Mouse (Mus musculus): ENCODE results near the gene Vmn2r8. TPM values are rescaled to one million over a fixed set of nuclear protein-coding genes. Genes with fewer than 3 reads are reported as not detected.
A peak's percentile ranks its signal among the peaks of the same experiment; 100 is the strongest.
"Not testable (repeated sequence)": the region's sequence is repeated elsewhere in the genome, so short reads cannot be mapped to it uniquely, and the experiment has no call there.

The Vmn2r8 gene
- not detected in 2 replicates for polyA plus RNA-seq (2012; rRNA removed)

- 68% methylated on average over 2 of the region's 2 CpGs for WGBS
- not testable (repeated sequence) for DNase-seq; H3K4me3 ChIP-seq (replicated peaks; ENCODE audit: extremely low read depth, low read depth, low read length)
Observed at GRCm38 (mm10) chr5:108808750-108809149, at the start of gene Vmn2r8. Gene Vmn2r8, minus strand, starts transcription at chr5:108808850.

DNA sequence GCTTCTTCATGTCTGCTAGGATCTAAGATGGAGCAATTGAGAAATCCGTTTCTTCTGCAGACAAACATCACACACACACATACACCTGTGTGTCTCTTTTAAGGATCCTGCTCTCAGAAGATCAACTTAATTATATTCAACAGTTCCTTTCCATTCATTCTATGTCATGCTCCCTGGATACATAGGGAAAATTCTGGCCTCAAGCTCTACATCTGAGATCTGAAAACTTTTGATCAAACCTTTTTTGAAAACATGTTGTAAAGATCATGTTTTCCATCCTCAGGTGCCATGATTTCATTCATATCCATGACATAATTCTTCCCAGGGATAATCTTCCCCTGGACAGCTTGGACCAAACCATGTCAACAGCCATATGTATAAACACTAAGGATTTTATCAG, 43.9 kb upstream of the Vmn2r8 start, which contains the start of gene Vmn2r9:
Vmn2r9 (minus strand) TSS at position 101 of the 400 bp plus-strand sequence.
- not testable (repeated sequence) for DNase-seq; H3K4me1 ChIP-seq (ENCODE audit: control insufficient read depth, insufficient read depth, low read length); H3K4me3 ChIP-seq (replicated peaks; ENCODE audit: extremely low read depth, low read depth, low read length)
- 48% methylated on average over 1 of the region's 1 CpGs for WGBS

More at GRCm38 (mm10) chr5:108808750-108809149, at the start of gene Vmn2r8:
- H3K4me1 ChIP-seq (ENCODE audit: control insufficient read depth, insufficient read depth, low read length): not testable (repeated sequence)

- WGBS: 23% methylated on average over 1 of the region's 1 CpGs
- peak overlapping the region; percentile 14 for H3K4me3 ChIP-seq (replicated peaks; ENCODE audit: extremely low read depth, low read depth, low read length)
- H3K4me1 ChIP-seq (ENCODE audit: control insufficient read depth, insufficient read depth, low read length): no peaks in the 10 kb centered on the region
- peak; percentile 19 for DNase-seq
- TF ChIP-seq CTCF (IDR thresholded peaks at IDR 0.05; ENCODE audit: insufficient read depth, low read length): no peak
- no peak for TF ChIP-seq POLR2A (IDR thresholded peaks at IDR 0.05; ENCODE audit: borderline replicate concordance, extremely low read depth, low read depth, low read length)
Observed at GRCm38 (mm10) chr5:108849466-108849865, 40.8 kb upstream of the Vmn2r8 start.

- Histone ChIP-seq H3K4me3 (replicated peaks; ENCODE audit: extremely low read depth, low read depth, low read length) (no peak overlapping the region), H3K4me1 (ENCODE audit: control insufficient read depth, insufficient read depth, low read length) (no peaks in the 10 kb centered on the region)
- DNase-seq: peak; percentile 39
- 53% methylated on average over 1 of the region's 1 CpGs for WGBS
- TF ChIP-seq CTCF (IDR thresholded peaks at IDR 0.05; ENCODE audit: insufficient read depth, low read length): no peak
- no peak for TF ChIP-seq POLR2A (IDR thresholded peaks at IDR 0.05; ENCODE audit: borderline replicate concordance, extremely low read depth, low read depth, low read length)
Observed at GRCm38 (mm10) chr5:108836156-108836555, 27.5 kb upstream of the Vmn2r8 start.

- TF ChIP-seq POLR2A (IDR thresholded peaks at IDR 0.05; ENCODE audit: borderline replicate concordance, extremely low read depth, low read depth, low read length) (no peak), CTCF (IDR thresholded peaks at IDR 0.05; ENCODE audit: insufficient read depth, low read length) (no peak)
Observed at GRCm38 (mm10) chr5:108823276-108823675, 14.6 kb upstream of the Vmn2r8 start.

GRCm38 (mm10) chr5:108803646-108804045, 5.0 kb downstream of the Vmn2r8 start:
- WGBS: 14% methylated on average over 1 of the region's 1 CpGs
- Histone ChIP-seq H3K4me1 (ENCODE audit: control insufficient read depth, insufficient read depth, low read length) (no peaks in the 10 kb centered on the region), H3K4me3 (replicated peaks; ENCODE audit: extremely low read depth, low read depth, low read length) (peak overlapping the region; percentile 16)
- TF ChIP-seq POLR2A (IDR thresholded peaks at IDR 0.05; ENCODE audit: borderline replicate concordance, extremely low read depth, low read depth, low read length) (no peak), CTCF (IDR thresholded peaks at IDR 0.05; ENCODE audit: insufficient read depth, low read length) (no peak)
- DNase-seq: no peak

More at GRCm38 (mm10) chr5:108823276-108823675, 14.6 kb upstream of the Vmn2r8 start:
- Histone ChIP-seq H3K4me1 (ENCODE audit: control insufficient read depth, insufficient read depth, low read length) (no peaks in the 10 kb centered on the region), H3K4me3 (replicated peaks; ENCODE audit: extremely low read depth, low read depth, low read length) (no peak overlapping the region)
- 68% methylated on average over 2 of the region's 2 CpGs for WGBS
- no peak for DNase-seq

- H3K4me3 ChIP-seq (replicated peaks; ENCODE audit: extremely low read depth, low read depth, low read length); H3K4me1 ChIP-seq (ENCODE audit: control insufficient read depth, insufficient read depth, low read length); DNase-seq: not testable (repeated sequence)
- WGBS: 57% methylated on average over 2 of the region's 2 CpGs
Observed at GRCm38 (mm10) chr5:108795263-108795662, 13.4 kb downstream of the Vmn2r8 start, which contains the start of gene Tmed11. Gene Tmed11, minus strand, starts transcription at chr5:108795363.

DNA sequence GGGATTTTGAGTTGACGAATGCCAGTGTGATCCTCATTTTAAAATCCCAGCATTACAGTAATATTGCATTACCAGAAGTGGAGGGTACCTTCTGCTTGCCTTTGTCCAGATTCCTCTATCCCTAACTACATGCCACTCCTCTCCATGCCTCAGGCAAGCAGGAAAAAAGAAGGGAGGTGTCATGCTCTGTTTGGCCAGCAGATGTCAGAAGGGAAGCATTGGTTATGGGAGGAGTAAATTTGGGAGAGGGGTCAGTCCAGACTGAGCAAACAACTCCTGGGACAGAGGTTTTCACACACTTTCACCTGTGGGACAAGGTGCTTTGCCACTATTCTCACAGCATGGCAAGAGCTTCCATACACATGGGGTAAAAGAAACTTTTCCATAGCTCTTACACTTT, 18.3 kb downstream of the Vmn2r8 start:
- 33% methylated on average over 1 of the region's 1 CpGs for WGBS
- H3K4me1 ChIP-seq (ENCODE audit: control insufficient read depth, insufficient read depth, low read length); H3K4me3 ChIP-seq (replicated peaks; ENCODE audit: extremely low read depth, low read depth, low read length): not testable (repeated sequence)
- DNase-seq: peak; percentile 44

- Histone ChIP-seq H3K4me1 (ENCODE audit: control insufficient read depth, insufficient read depth, low read length) (no peaks in the 10 kb centered on the region), H3K4me3 (replicated peaks; ENCODE audit: extremely low read depth, low read depth, low read length) (no peak within 1 kb of the TSS)
- no peak for TF ChIP-seq POLR2A (IDR thresholded peaks at IDR 0.05; ENCODE audit: borderline replicate concordance, extremely low read depth, low read depth, low read length)
- no peak for TF ChIP-seq CTCF (IDR thresholded peaks at IDR 0.05; ENCODE audit: insufficient read depth, low read length)
- no peak for DNase-seq
- WGBS: 71% methylated on average over 40 of the region's 40 CpGs
Observed at GRCm38 (mm10) chr5:108774630-108775306, 33.9 kb downstream of the Vmn2r8 start, which contains the start of gene Rnf212. Gene Rnf212, minus strand, starts transcription at chr5:108774982.

DNA sequence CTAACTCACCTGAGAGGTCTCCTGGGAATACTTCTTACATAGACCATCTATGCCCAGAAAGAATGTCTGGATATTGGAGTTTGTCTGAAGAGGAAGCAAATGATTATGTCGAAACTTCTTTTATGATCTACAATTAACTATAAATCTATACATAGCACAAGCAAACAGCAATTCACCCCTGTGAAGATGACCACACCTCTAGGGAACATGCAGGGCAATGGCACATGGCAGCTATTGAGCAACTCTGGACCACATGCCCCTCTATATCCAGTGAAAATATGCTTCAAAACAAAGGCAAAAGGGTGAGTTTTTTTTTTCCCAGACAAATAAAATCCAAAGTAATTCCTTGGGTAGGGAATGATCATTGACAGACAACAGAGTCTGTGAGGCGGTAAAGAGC, 48.6 kb downstream of the Vmn2r8 start:
- no peaks in the 10 kb centered on the region for H3K4me1 ChIP-seq (ENCODE audit: control insufficient read depth, insufficient read depth, low read length)
- no peak for TF ChIP-seq CTCF (IDR thresholded peaks at IDR 0.05; ENCODE audit: insufficient read depth, low read length)
- DNase-seq: no peak
- no peak overlapping the region for H3K4me3 ChIP-seq (replicated peaks; ENCODE audit: extremely low read depth, low read depth, low read length)
- 83% methylated on average over 2 of the region's 2 CpGs for WGBS

DNA sequence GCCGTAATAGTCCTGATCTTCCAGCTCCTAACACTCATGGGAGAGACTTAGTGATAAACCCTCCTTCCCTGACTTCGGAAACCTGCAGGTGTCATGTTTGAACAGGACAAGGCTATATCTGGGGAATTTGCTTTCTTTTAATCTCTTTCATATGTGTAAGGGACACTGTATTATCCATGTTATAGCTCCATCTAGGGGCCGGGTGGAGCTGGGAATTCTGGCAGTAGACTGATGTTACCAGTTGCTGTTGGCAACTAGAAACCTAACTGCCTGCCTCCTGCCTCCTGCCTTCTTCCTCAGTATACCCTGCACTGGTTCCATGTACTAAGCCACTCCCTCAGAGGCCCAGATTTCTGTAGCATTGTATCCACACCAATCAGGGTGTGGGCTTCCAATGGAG, 50.3 kb downstream of the Vmn2r8 start:
- Histone ChIP-seq H3K4me3 (replicated peaks; ENCODE audit: extremely low read depth, low read depth, low read length) (no peak overlapping the region), H3K4me1 (ENCODE audit: control insufficient read depth, insufficient read depth, low read length) (no peaks in the 10 kb centered on the region)
- 48% methylated on average over 3 of the region's 3 CpGs for WGBS
- no peak for TF ChIP-seq POLR2A (IDR thresholded peaks at IDR 0.05; ENCODE audit: borderline replicate concordance, extremely low read depth, low read depth, low read length)
- no peak for TF ChIP-seq CTCF (IDR thresholded peaks at IDR 0.05; ENCODE audit: insufficient read depth, low read length)
- no peak for DNase-seq

- H3K4me1 ChIP-seq (ENCODE audit: control insufficient read depth, insufficient read depth, low read length); DNase-seq; H3K4me3 ChIP-seq (replicated peaks; ENCODE audit: extremely low read depth, low read depth, low read length): not testable (repeated sequence)
- WGBS: 76% methylated on average over 4 of the region's 4 CpGs
Observed at GRCm38 (mm10) chr5:108751258-108751657, 57.4 kb downstream of the Vmn2r8 start.
